Mouse (Mus musculus) layer of hippocampus, adult 18-20 months (tissue): ENCODE measurements around the gene Flywch1. TPM values are rescaled to one million over a fixed set of nuclear protein-coding genes. Genes with fewer than 3 reads are reported as not detected.
A peak's percentile ranks its signal among the peaks of the same experiment; 100 is the strongest.

Experiments
- DNase-seq, 2 experiments: peaks; one replicate each; pipeline ENCODE4 v3.0.0; 2022; ENCODE audit warnings: low spot score in 2 of 2
- total RNA-seq, 2 experiments: library from RNA; stranded (reverse); gene quantifications; 2 replicates each; pipeline ENCODE4 v1.2.3; 2021

The Flywch1 gene
- total RNA-seq, 2 experiments from 2014 or later, result 390 to 405 TPM

GRCm38 (mm10) chr17:23721886-23722285 is 49.5 kb downstream of the Flywch1 start:
- DNase-seq, result no peak

- DNase-seq, result no peak
These were observed 51.9 kb downstream of the Flywch1 start for GRCm38 (mm10) chr17:23719455-23719854.

GRCm38 (mm10) chr17:23717003-23717402 is 54.4 kb downstream of the Flywch1 start:
- no peak for DNase-seq

GRCm38 (mm10) chr17:23706212-23706611 is 65.2 kb downstream of the Flywch1 start:
- DNase-seq, result peak; percentile 40 to 75

GRCm38 (mm10) chr17:23705525-23706104 is 65.8 kb downstream of the Flywch1 start:
- DNase-seq, result no peak

- DNase-seq, result peak in 1 of 2 experiments; percentile 40
These were observed 66.7 kb downstream of the Flywch1 start for GRCm38 (mm10) chr17:23704741-23705140.

GRCm38 (mm10) chr17:23703301-23703700 is 68.1 kb downstream of the Flywch1 start:
- DNase-seq, result no peak

Other genes with a start within 250 kb of the Flywch1 start
- 1 to 10 TPM; 7.9 to 8.0 TPM for gene Zfp213, start 207.4 kb downstream of the Flywch1 start, total RNA-seq
- gene Zfp13, start 172.1 kb downstream of the Flywch1 start, total RNA-seq, result 10 to 100 TPM; 28.0 to 29.6 TPM
- gene Zscan10, start 170.7 kb downstream of the Flywch1 start, total RNA-seq, result not detected
- gene Mmp25, start 126.3 kb downstream of the Flywch1 start, total RNA-seq, result under 1 TPM in 1 of 2 experiments, not detected in 1; 0.10 TPM
- not detected for gene Bicdl2, start 111.1 kb downstream of the Flywch1 start, total RNA-seq
- 100 to 1,000 TPM; 117 to 122 TPM for gene Hcfc1r1, start 98.0 kb downstream of the Flywch1 start, total RNA-seq
- gene Thoc6, start 97.7 kb downstream of the Flywch1 start, total RNA-seq, result 10 to 100 TPM in 1 of 2 experiments, 1 to 10 TPM in 1; 8.8 to 10.0 TPM
- gene Tnfrsf12a, start 94.1 kb downstream of the Flywch1 start, total RNA-seq, result 1 to 10 TPM; 6.4 to 7.0 TPM
- gene Cldn6, start 92.4 kb downstream of the Flywch1 start, total RNA-seq, result not detected
- gene Cldn9, start 87.6 kb downstream of the Flywch1 start, total RNA-seq, result not detected
- under 1 TPM in 1 of 2 experiments, not detected in 1; 0.33 TPM for gene 1520401A03Rik, start 48.8 kb downstream of the Flywch1 start, total RNA-seq
- gene Pkmyt1, start 45.3 kb downstream of the Flywch1 start, total RNA-seq, result 1 to 10 TPM; 3.4 to 3.8 TPM
- 10 to 100 TPM; 52.0 to 53.6 TPM for gene Paqr4, start 30.7 kb downstream of the Flywch1 start, total RNA-seq
- gene Kremen2, start 25.8 kb downstream of the Flywch1 start, total RNA-seq, result under 1 TPM; 0.30 to 0.52 TPM
- gene Flywch2, start 14.5 kb upstream of the Flywch1 start, total RNA-seq, result 1 to 10 TPM; 8.6 to 8.7 TPM
- 100 to 1,000 TPM; 509 to 565 TPM for gene Srrm2, start 18.9 kb upstream of the Flywch1 start, total RNA-seq
- 100 to 1,000 TPM; 355 to 375 TPM for gene Elob, start 57.5 kb upstream of the Flywch1 start, total RNA-seq
- under 1 TPM in 1 of 2 experiments, not detected in 1; 0.41 TPM for gene Prss33, start 64.5 kb upstream of the Flywch1 start, total RNA-seq
- gene Prss32, start 72.3 kb upstream of the Flywch1 start, total RNA-seq, result not detected
- 1 to 10 TPM in 1 of 2 experiments, under 1 TPM in 1; 0.89 to 2.4 TPM for gene Prss41, start 72.6 kb upstream of the Flywch1 start, total RNA-seq
- not detected for gene Prss21, start 96.5 kb upstream of the Flywch1 start, total RNA-seq
- gene Dcpp1, start 109.3 kb upstream of the Flywch1 start, total RNA-seq, result not detected
- not detected for gene Dcpp2, start 109.3 kb upstream of the Flywch1 start, total RNA-seq
- gene Dcpp3, start 145.9 kb upstream of the Flywch1 start, total RNA-seq, result not detected
- not detected for gene Sbp, start 170.1 kb upstream of the Flywch1 start, total RNA-seq
- gene Sbpl, start 183.7 kb upstream of the Flywch1 start, total RNA-seq, result not detected
- gene Prss30, start 209.0 kb upstream of the Flywch1 start, total RNA-seq, result not detected
- not detected for gene Prss22, start 226.5 kb upstream of the Flywch1 start, total RNA-seq